Mouse (Mus musculus): ENCODE measurements at regions not wholly inside any gene's neighbourhood (a gene's known extent, or its start where the extent isn't known, plus 50 kb on each side); places are given as distances from the start of the nearest gene placed in this dataset.
A peak's percentile ranks its signal among the peaks of the same experiment; 100 is the strongest.

DNA sequence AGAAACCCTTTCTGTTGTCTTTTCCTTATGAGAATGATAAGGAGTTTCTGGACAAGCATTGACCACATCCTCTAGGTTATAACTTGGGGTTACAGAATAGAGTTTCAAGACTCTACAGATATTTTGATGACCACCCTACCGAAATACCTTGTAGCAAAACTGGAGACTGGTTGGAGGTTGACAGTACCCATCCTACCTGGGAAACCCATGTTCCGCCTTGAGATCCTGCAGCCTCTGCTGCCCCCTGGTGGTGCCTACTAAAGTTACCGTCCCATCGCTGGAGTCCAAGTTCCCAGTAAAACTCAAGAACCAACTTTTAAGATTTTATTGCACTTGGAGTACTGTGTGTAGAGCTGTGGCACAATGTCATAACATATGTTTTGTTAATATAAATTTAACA is 472.1 kb downstream of the Kctd12 start:
- H3K4me3 ChIP-seq: no peak overlapping the region
- TF ChIP-seq CTCF (conservative IDR thresholded peaks at IDR 0.05): peak; percentile 91
- H3K27ac ChIP-seq: no peak overlapping the region
- peak; percentile 7 to 65 for DNase-seq (ENCODE audit: low spot score in 2 of 2)

DNA sequence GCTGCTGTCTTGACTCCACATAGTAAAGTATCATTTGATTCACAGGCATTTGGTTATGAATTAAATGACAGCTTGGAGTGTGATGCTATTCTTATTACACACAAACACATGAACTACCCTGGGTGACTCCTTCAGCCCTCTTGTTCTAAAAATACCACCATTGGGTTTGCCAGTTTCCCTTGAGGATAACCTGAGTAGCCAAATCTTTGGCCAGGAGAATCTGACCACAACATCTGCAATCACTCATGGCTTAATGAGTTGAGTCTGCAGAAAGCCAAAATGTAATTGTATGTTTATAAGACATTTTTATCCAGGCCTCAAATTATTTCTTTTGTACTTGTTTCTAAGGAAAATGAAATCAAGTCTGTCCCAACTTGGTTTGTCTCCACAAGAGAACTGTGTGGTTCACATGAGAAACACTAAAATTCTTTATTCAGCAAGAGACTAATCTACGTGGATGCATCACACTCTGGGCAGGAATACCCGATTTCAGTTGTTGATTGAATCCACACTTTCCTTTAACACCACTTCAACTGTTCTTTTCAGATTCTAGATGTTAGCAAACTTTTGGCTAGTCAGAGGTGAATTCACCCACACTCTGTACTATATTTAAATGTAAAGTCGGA is 476.6 kb downstream of the Kctd12 start:
- no peak overlapping the region for H3K27ac ChIP-seq
- H3K4me3 ChIP-seq: no peak overlapping the region
- TF ChIP-seq CTCF (conservative IDR thresholded peaks at IDR 0.05): no peak
- DNase-seq (ENCODE audit: low spot score in 2 of 2): no peak

DNA sequence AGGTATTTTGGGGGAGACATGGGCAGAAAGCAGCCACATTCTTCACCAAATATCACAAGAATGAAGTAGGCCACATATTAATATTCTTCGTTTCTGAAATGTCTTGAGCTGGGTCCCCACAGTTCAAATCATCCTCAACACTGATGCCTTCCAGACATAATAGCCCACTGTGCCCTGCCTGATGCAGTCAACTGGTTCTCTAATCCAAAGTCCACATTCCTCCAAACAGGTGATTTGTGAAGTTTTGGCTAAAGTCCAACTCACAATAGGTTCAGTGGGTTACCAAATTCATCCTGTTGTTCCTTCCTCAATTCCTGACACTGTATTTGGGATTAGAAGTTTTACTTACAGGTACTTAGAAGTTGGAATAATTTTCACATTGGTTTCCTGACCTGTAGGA is 485.3 kb downstream of the Kctd12 start:
- Histone ChIP-seq H3K4me3 (no peak overlapping the region), H3K27ac (no peak overlapping the region)
- DNase-seq (ENCODE audit: low spot score in 2 of 2): no peak
- TF ChIP-seq CTCF (conservative IDR thresholded peaks at IDR 0.05): no peak

DNA sequence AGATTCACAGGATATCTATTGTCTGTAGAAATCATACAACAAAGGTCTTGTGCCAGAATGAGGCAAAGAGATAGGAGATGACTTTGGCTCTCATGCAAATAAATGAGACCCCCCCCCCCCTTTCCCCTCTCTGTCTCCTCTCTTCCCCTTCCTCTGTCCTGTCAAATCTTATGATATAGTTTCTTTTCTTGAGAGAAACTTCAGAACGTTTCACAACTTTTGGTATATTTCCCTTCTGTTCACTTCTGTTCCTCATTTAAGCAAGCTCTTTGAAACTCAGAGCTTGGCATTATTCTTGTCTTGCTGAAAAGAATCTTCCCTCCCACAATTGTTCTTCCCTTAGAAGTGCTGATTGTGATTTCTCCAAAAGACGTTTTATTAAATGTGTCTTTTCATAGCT is 490.1 kb downstream of the Kctd12 start:
- TF ChIP-seq CTCF (conservative IDR thresholded peaks at IDR 0.05): no peak
- Histone ChIP-seq H3K27ac (no peak overlapping the region), H3K4me3 (no peak overlapping the region)
- no peak for DNase-seq (ENCODE audit: low spot score in 2 of 2)

DNA sequence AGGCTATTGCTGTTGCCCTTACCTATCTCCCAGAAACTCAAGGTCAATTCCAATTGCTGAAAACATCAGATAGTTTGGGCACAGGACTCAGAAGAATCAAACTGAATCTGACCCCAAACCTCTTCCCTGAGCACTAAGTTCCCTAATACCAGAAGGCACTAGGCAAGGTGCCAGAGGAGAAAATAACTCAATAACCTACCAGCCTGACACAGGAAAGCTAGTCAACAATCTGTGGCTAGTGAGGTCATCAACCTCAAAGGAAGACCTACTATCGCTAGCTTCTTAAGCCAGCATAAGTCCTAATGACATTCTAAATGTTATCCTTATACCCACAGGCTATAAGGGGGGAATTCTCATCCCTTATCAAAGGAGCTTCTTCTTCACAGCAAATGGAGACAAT is 491.2 kb downstream of the Kctd12 start:
- Histone ChIP-seq H3K4me3 (no peak overlapping the region), H3K27ac (no peak overlapping the region)
- TF ChIP-seq CTCF (conservative IDR thresholded peaks at IDR 0.05): no peak
- no peak for DNase-seq (ENCODE audit: low spot score in 2 of 2)

DNA sequence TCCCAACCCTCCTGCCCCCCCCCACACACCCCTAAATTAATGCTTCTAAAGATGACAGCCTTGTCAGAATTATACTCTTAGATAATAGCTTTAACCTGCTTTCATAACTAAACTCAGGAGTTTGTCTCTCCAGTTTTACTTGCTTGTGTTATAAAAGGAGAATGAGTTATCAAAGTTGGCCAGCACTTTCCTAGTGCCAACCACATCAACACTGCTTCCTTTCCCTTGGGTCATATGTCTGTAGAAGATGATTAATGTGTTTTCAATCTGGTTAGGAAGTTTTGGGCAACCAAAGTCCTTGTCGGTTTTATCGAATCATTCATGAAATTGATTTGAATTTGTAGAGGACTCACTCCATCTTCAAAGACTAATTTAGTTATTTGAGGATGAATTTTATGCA is 505.3 kb downstream of the Kctd12 start:
- no peak for DNase-seq (ENCODE audit: low spot score in 2 of 2)
- H3K27ac ChIP-seq: no peak overlapping the region
- no peak for TF ChIP-seq CTCF (conservative IDR thresholded peaks at IDR 0.05)
- H3K4me3 ChIP-seq: no peak overlapping the region

DNA sequence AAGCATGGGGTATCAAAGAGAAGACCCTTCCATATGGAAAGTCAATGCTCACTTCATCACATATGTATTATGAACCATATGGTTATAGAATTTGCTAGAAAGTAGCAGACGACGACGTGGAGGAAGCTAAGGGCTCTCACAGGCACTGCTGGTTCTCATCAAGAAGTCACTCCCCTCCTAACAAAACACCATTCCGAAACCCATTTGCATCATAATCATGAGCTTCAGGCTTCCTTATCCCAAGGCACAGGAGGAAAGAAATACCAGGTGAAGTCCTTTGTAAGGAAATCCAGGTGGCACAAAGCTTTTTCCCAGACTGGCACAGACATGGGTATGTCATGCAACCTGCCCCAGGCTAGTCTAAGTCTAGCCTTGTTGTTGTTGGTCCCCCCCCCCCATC is 513.1 kb downstream of the Kctd12 start:
- TF ChIP-seq CTCF (conservative IDR thresholded peaks at IDR 0.05): no peak
- DNase-seq (ENCODE audit: low spot score in 2 of 2): no peak
- H3K4me3 ChIP-seq: no peak overlapping the region
- no peak overlapping the region for H3K27ac ChIP-seq

DNA sequence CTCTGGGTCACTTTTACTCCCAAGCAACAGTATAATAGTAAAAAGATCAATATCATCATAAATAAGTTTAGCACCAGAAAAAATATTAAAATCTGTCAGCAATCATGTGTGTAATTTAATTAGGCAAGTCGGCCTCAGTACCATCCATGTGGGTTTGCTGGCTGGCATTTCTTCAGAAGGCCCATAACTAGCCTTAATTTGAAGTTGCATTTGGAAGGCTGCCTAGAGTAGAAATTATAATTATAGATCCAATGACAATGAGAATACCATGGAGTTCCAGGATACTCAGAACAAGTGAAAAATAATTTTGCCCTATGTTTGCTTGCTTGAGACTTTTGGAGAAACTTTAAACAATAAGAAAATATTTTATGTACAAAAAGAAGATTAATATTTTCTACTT is 521.4 kb downstream of the Kctd12 start:
- TF ChIP-seq CTCF (conservative IDR thresholded peaks at IDR 0.05): no peak
- Histone ChIP-seq H3K27ac (no peak overlapping the region), H3K4me3 (no peak overlapping the region)
- DNase-seq (ENCODE audit: low spot score in 2 of 2): peak in 1 of 2 experiments; percentile 16

DNA sequence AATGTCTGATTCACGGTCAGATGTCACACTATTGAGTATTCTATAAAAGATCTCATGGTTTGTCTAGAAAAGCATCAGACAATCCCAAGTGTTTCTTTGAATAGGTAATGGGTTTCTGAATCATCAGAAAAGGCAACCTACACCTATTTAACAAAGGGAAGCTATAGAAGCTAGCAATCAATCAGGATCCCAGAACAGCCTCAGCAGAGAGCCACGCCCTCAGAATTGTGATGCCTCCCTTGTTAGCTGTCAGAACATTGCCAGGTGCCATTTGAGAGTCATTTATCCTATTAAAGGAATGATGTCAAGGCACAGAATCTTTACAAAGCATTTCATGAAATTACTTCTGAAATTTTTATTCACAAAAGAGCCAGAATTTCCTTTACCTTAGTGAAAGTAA is 542.7 kb downstream of the Kctd12 start:
- DNase-seq (ENCODE audit: low spot score in 2 of 2): no peak
- no peak overlapping the region for H3K27ac ChIP-seq
- no peak overlapping the region for H3K4me3 ChIP-seq
- TF ChIP-seq CTCF (conservative IDR thresholded peaks at IDR 0.05): no peak

DNA sequence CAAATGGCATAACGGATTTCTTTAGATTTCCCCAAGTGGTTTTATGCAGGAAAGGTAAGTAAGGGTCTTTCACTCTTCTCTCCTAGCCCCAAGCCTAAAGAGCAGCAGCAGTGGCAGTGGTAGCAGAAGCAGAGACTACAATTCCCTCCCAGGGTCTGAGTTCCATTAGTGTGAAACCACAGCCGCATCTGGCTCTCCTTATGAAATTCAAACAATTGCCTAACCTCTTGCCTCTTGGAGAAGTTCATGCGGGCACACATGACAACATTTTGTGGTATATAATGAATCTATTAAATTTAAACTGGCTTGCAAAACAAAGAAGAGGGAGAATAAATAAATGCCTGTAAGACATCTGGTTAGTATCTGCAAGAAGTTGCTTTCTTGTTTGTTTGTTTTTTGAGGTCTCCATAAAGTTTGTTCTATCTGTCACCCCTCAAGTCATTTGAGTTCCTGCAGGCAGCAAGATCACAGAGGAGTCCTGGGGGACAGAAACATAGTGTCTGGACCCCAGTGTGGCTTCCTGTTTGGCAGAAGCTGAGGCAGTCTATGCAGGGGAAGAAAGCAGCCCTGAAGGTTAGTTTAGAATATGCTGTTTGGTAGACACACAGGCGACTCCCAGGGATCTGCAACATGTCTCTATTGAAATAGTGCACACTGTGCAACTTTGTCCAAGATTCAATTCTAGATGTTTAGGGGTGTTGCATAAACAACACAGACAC is 578.9 kb downstream of the Kctd12 start:
- TF ChIP-seq CTCF (conservative IDR thresholded peaks at IDR 0.05): no peak
- Histone ChIP-seq H3K27ac (no peak overlapping the region), H3K4me3 (no peak overlapping the region)
- no peak for DNase-seq (ENCODE audit: low spot score in 2 of 2)

DNA sequence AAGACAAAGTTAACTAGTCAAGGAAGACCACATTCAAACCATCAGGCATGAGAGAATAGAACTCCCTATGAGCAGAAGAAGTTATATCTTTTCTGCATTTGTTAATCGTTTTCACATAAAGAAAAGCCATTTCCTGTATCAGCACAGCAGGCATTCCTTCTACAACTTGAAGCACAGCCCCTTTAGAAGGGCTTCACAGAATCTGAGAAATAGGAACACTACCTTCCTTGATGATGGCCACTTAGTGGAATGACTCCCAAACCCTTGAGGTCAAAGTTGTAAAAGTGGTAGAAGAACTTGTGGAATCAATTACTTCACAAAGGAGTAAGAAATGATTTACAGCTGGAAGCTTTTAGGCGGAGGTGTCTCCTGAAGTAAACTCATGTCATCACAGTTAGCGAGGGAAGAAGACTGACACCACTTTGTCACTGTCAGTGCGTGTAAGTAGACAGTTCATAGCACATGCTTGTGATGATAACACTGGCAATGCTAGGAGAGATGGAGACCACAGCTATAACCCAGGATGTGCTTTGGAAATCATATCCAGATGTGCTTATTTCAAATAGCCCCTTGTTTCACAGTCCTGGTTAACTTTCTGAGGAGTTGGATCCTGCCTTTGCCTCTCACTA is 580.3 kb downstream of the Kctd12 start:
- no peak for TF ChIP-seq CTCF (conservative IDR thresholded peaks at IDR 0.05)
- no peak for DNase-seq (ENCODE audit: low spot score in 2 of 2)
- H3K27ac ChIP-seq: no peak overlapping the region
- no peak overlapping the region for H3K4me3 ChIP-seq

DNA sequence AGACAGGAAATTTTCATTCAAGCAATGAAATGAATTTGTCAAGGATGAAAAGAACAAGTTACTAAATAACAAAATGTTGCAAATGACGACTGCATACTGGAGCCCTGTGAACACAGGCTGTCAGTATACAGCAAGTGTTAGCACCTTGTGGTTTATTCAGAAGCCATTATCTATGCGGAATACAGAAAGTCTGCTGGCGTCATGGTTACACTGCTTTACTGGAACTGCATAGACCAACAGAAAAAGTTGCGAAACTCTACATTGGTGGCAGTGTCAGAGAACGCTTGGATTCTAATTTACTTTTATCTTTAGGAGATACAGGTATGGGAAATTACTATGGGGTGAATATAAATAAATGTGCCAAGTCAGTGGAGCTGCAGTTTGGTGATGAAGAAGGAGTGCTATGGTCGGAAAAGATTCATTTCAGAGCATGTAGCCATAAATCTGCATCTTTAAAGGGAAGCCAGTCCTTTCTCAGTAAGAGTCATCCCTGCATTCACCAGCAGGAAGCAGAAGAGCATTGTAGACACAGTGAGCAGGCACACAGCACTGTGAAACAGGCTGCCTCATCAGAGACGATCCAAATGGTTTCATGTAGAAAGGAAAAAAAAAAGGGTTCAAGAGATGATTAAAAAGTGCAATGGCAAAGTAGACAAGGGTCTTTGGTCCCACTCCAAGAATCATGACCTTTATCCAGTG is 586.3 kb downstream of the Kctd12 start:
- no peak overlapping the region for H3K27ac ChIP-seq
- no peak overlapping the region for H3K4me3 ChIP-seq
- TF ChIP-seq CTCF (conservative IDR thresholded peaks at IDR 0.05): peak; percentile 57
- DNase-seq (ENCODE audit: low spot score in 2 of 2): no peak

DNA sequence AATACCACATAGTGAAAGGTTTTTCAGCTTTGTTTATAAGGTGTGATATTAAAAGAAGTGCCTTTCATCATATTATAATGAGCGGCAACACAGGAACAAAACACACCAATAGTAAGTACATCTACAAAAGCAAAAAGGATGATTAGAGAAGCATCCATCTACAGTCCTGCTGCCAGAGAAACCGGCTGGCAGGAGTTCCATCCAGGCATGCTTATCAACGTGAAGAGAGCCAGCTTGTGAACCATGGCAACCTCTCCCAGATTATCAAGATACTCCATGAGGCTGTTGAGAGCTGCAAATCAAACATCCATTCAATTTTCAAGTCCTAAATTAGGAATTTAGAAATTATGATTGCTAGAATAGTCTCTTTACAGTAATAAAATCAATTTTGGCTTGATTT is 590.1 kb downstream of the Kctd12 start:
- no peak overlapping the region for H3K4me3 ChIP-seq
- H3K27ac ChIP-seq: no peak overlapping the region
- no peak for TF ChIP-seq CTCF (conservative IDR thresholded peaks at IDR 0.05)
- peak; percentile 33 to 65 for DNase-seq (ENCODE audit: low spot score in 2 of 2)

All from layer of hippocampus, adult 2 months (tissue).